Mouse (Mus musculus) MEL (cell line): ENCODE measurements around the gene Trim46. TPM values are rescaled to one million over a fixed set of nuclear protein-coding genes. Genes with fewer than 3 reads are reported as not detected.

Experiments
- DNase-seq: peaks from one replicate; pipeline ENCODE4 v3.0.0; 2011; ENCODE audit warnings: low read depth, low spot score
- H3K27ac ChIP-seq: 2 replicates; pipeline ENCODE4 v1.5.1; 2012; ENCODE audit warnings: low read depth, mild to moderate bottlenecking, control low read depth, low read length, moderate library complexity; ENCODE audit not compliant: control insufficient read depth
- H3K27me3 ChIP-seq, 2 experiments: fragments of 150-350 bp in 1 of 2; sonication (generic) in 1 of 2; 2 replicates each; pipeline ENCODE4 v1.6.1; 2012; ENCODE audit warnings: low read length in 2 of 2, mild to moderate bottlenecking in 2 of 2, improper control_type of control experiment in 1 of 2, moderate library complexity in 1 of 2; ENCODE audit not compliant: insufficient read depth in 2 of 2, control insufficient read depth in 1 of 2
- H3K36me3 ChIP-seq, 2 experiments: 2 replicates each; pipeline ENCODE4 v1.6.1; 2012 to 2014; ENCODE audit warnings: low read length in 2 of 2, improper control_type of control experiment in 1 of 2, inconsistent platforms in 1 of 2, mild to moderate bottlenecking in 1 of 2; ENCODE audit not compliant: insufficient read depth in 2 of 2, control insufficient read depth in 1 of 2
- H3K4me1 ChIP-seq, 2 experiments: fragments of 150-350 bp in 1 of 2; sonication (generic) in 1 of 2; 2 replicates each; pipeline ENCODE4 v1.6.1; 2012; ENCODE audit warnings: low read length in 2 of 2, improper control_type of control experiment in 1 of 2, mild to moderate bottlenecking in 1 of 2; ENCODE audit not compliant: insufficient read depth in 2 of 2, control insufficient read depth in 1 of 2
- H3K4me3 ChIP-seq, 2 experiments: fragments of 150-350 bp in 1 of 2; sonication (generic) in 1 of 2; 2 replicates each; pipeline ENCODE4 v1.5.1; 2012; ENCODE audit warnings: low read depth in 2 of 2, low read length in 2 of 2, mild to moderate bottlenecking in 2 of 2, moderate library complexity in 2 of 2, control low read depth in 1 of 2, improper control_type of control experiment in 1 of 2; ENCODE audit not compliant: control insufficient read depth in 1 of 2, insufficient read depth in 1 of 2
- H3K79me2 ChIP-seq: 2 replicates; pipeline ENCODE4 v1.6.1; 2012; ENCODE audit warnings: mild to moderate bottlenecking, low read length, moderate library complexity; ENCODE audit not compliant: control insufficient read depth, poor library complexity, insufficient read depth
- H3K9ac ChIP-seq: 2 replicates; pipeline ENCODE4 v1.6.1; 2012; ENCODE audit warnings: low read depth, mild to moderate bottlenecking, control low read depth, low read length, moderate library complexity; ENCODE audit not compliant: control insufficient read depth, poor library complexity, severe bottlenecking
- H3K9me3 ChIP-seq: fragments of 150-350 bp; sonication (generic); replicated peaks from 2 replicates; pipeline ENCODE4 v1.6.1; 2012; ENCODE audit warnings: mild to moderate bottlenecking, low read length, improper control_type of control experiment, moderate library complexity; ENCODE audit not compliant: insufficient read depth
- BHLHE40 ChIP-seq: IDR thresholded peaks from 2 replicates; pipeline ENCODE4 v1.6.1; 2012; ENCODE audit warnings: low read depth, mild to moderate bottlenecking, inconsistent platforms, low read length, improper control_type of control experiment, borderline replicate concordance
- CHD1 ChIP-seq: IDR thresholded peaks from 2 replicates; pipeline ENCODE4 v1.6.1; 2012; ENCODE audit warnings: low read depth, mild to moderate bottlenecking, inconsistent platforms, low read length, improper control_type of control experiment
- CHD2 ChIP-seq: IDR thresholded peaks from 2 replicates; pipeline ENCODE4 v1.6.1; 2011; ENCODE audit warnings: low read length, improper control_type of control experiment
- CTCF ChIP-seq, 3 experiments: IDR thresholded peaks in 2 of 3; conservative IDR thresholded peaks in 1 of 3; 2 replicates each; pipeline ENCODE4 v1.5.1; 2011 to 2012; ENCODE audit warnings: low read length in 3 of 3, low read depth in 2 of 3, mild to moderate bottlenecking in 2 of 3, improper control_type of control experiment in 1 of 3, inconsistent platforms in 1 of 3, mixed read lengths in 1 of 3, moderate library complexity in 1 of 3; ENCODE audit not compliant: control insufficient read depth in 1 of 3, insufficient read depth in 1 of 3, poor library complexity in 1 of 3, severe bottlenecking in 1 of 3
- ELF1 ChIP-seq: IDR thresholded peaks from 2 replicates; pipeline ENCODE4 v1.6.1; 2014; ENCODE audit warnings: low read depth, mild to moderate bottlenecking, inconsistent platforms, low read length, improper control_type of control experiment, moderate library complexity
- EP300 ChIP-seq, 2 experiments: IDR thresholded peaks; 2 replicates each; pipeline ENCODE4 v1.6.1; 2011; ENCODE audit warnings: improper control_type of control experiment in 2 of 2, low read length in 2 of 2, low read depth in 1 of 2, mild to moderate bottlenecking in 1 of 2
- GABPA ChIP-seq: IDR thresholded peaks from 2 replicates; pipeline ENCODE4 v1.6.1; 2012; ENCODE audit warnings: low read depth, mild to moderate bottlenecking, inconsistent platforms, low read length, improper control_type of control experiment, moderate library complexity
- GATA1 ChIP-seq: IDR thresholded peaks from 2 replicates; pipeline ENCODE4 v1.6.1; 2011; ENCODE audit warnings: low read depth, low read length, improper control_type of control experiment
- HCFC1 ChIP-seq: IDR thresholded peaks from 2 replicates; pipeline ENCODE4 v1.6.1; 2012; ENCODE audit warnings: low read depth, mild to moderate bottlenecking, inconsistent platforms, low read length, improper control_type of control experiment, moderate library complexity
- JUND ChIP-seq: IDR thresholded peaks from 2 replicates; pipeline ENCODE4 v1.6.1; 2011; ENCODE audit warnings: low read depth, mild to moderate bottlenecking, improper control_type of control experiment, low read length
- KAT2A ChIP-seq: conservative IDR thresholded peaks from 2 replicates; pipeline ENCODE4 v1.6.1; 2012; ENCODE audit warnings: low read depth, low read length, improper control_type of control experiment, inconsistent platforms
- MAFK ChIP-seq: IDR thresholded peaks from 2 replicates; pipeline ENCODE4 v1.6.1; 2011; ENCODE audit warnings: low read depth, mild to moderate bottlenecking, low read length, improper control_type of control experiment, borderline replicate concordance
- MAX ChIP-seq: IDR thresholded peaks from 2 replicates; pipeline ENCODE4 v1.6.1; 2011; ENCODE audit warnings: low read length, improper control_type of control experiment
- MXI1 ChIP-seq: IDR thresholded peaks from 2 replicates; pipeline ENCODE4 v1.6.1; 2011; ENCODE audit warnings: mild to moderate bottlenecking, low read depth, low read length, improper control_type of control experiment
- MYB ChIP-seq: IDR thresholded peaks from 2 replicates; pipeline ENCODE4 v1.6.1; 2011; ENCODE audit warnings: mild to moderate bottlenecking, low read depth, low read length, improper control_type of control experiment
- MYC ChIP-seq: IDR thresholded peaks from 2 replicates; pipeline ENCODE4 v1.6.1; 2011; ENCODE audit warnings: low read depth, mild to moderate bottlenecking, low read length, improper control_type of control experiment, moderate library complexity
- NELFE ChIP-seq: IDR thresholded peaks from 2 replicates; pipeline ENCODE4 v1.6.1; 2011; ENCODE audit warnings: low read depth, low read length, improper control_type of control experiment
- NRF1 ChIP-seq: IDR thresholded peaks from 2 replicates; pipeline ENCODE4 v1.6.1; 2014; ENCODE audit warnings: low read depth, mild to moderate bottlenecking, inconsistent platforms, low read length, improper control_type of control experiment, moderate library complexity; ENCODE audit not compliant: poor library complexity, insufficient read depth, severe bottlenecking
- POLR2A ChIP-seq, 2 experiments: IDR thresholded peaks; 2 replicates each; pipeline ENCODE4 v1.6.1; 2011 to 2012; ENCODE audit warnings: low read length in 2 of 2, mild to moderate bottlenecking in 2 of 2, control low read depth in 1 of 2, improper control_type of control experiment in 1 of 2, low read depth in 1 of 2, moderate library complexity in 1 of 2; ENCODE audit not compliant: control insufficient read depth in 1 of 2, insufficient read depth in 1 of 2, poor library complexity in 1 of 2
- POLR2AphosphoS2 ChIP-seq: IDR thresholded peaks from 2 replicates; pipeline ENCODE4 v1.6.1; 2011; ENCODE audit warnings: low read length, improper control_type of control experiment
- POLR2AphosphoS5 ChIP-seq: IDR thresholded peaks from 2 replicates; pipeline ENCODE4 v1.6.1; 2012; ENCODE audit warnings: low read depth, borderline replicate concordance, mild to moderate bottlenecking, inconsistent platforms, low read length, moderate library complexity, mixed read lengths
- RAD21 ChIP-seq: IDR thresholded peaks from 2 replicates; pipeline ENCODE4 v1.6.1; 2011; ENCODE audit warnings: mild to moderate bottlenecking, low read depth, low read length, improper control_type of control experiment
- RCOR1 ChIP-seq: IDR thresholded peaks from 2 replicates; pipeline ENCODE4 v1.6.1; 2012; ENCODE audit warnings: low read depth, mild to moderate bottlenecking, inconsistent platforms, low read length, improper control_type of control experiment
- SIN3A ChIP-seq: IDR thresholded peaks from 2 replicates; pipeline ENCODE4 v1.6.1; 2012; ENCODE audit warnings: low read length, improper control_type of control experiment, inconsistent platforms
- TAL1 ChIP-seq: IDR thresholded peaks from 2 replicates; pipeline ENCODE4 v1.6.1; 2012; ENCODE audit warnings: mild to moderate bottlenecking, inconsistent platforms, low read length, moderate library complexity, mixed read lengths
- UBTF ChIP-seq: IDR thresholded peaks from 2 replicates; pipeline ENCODE4 v1.6.1; 2012; ENCODE audit warnings: low read depth, mild to moderate bottlenecking, inconsistent platforms, low read length, improper control_type of control experiment, moderate library complexity, borderline replicate concordance; ENCODE audit not compliant: insufficient read depth
- USF1 ChIP-seq: IDR thresholded peaks from 2 replicates; pipeline ENCODE4 v1.6.1; 2014; ENCODE audit warnings: low read depth, mild to moderate bottlenecking, inconsistent platforms, low read length, improper control_type of control experiment, moderate library complexity
- USF2 ChIP-seq, 2 experiments: IDR thresholded peaks; 2 replicates each; pipeline ENCODE4 v1.6.1; 2011 to 2012; ENCODE audit warnings: improper control_type of control experiment in 2 of 2, low read length in 2 of 2, borderline replicate concordance in 1 of 2, inconsistent platforms in 1 of 2, low read depth in 1 of 2, mild to moderate bottlenecking in 1 of 2; ENCODE audit not compliant: insufficient read depth in 1 of 2
- ZC3H11A ChIP-seq: IDR thresholded peaks from 2 replicates; pipeline ENCODE4 v1.6.1; 2012; ENCODE audit warnings: low read depth, mild to moderate bottlenecking, inconsistent platforms, low read length, improper control_type of control experiment
- ZKSCAN1 ChIP-seq: IDR thresholded peaks from 2 replicates; pipeline ENCODE4 v1.6.1; 2012; ENCODE audit warnings: low read depth, mild to moderate bottlenecking, inconsistent platforms, low read length, improper control_type of control experiment, moderate library complexity
- ZMIZ1 ChIP-seq: IDR thresholded peaks from 2 replicates; pipeline ENCODE4 v1.6.1; 2012; ENCODE audit warnings: low read depth, mild to moderate bottlenecking, inconsistent platforms, low read length, improper control_type of control experiment, moderate library complexity
- polyA plus RNA-seq, 2 experiments: library from polyadenylated mRNA; stranded (reverse) in 1 of 2; unstranded in 1 of 2; fragments of >175 nt in 1 of 2; fragments of >200 nt in 1 of 2; gene quantifications; 2 replicates each; pipeline versions ENCODE4 v1.2.1 to v1.2.4; 2012; ENCODE audit warnings: low replicate concordance in 2 of 2, low read depth in 1 of 2; ENCODE audit not compliant: insufficient read length in 2 of 2, insufficient read depth in 1 of 2, missing spikeins in 1 of 2
- total RNA-seq: library from RNA; depleted of rRNA; stranded (reverse); fragments of 300-350 nt; gene quantifications from 2 replicates; pipeline ENCODE4 v1.2.3, GENCODE M21; 2012

Gene Trim46
- total and polyA plus RNA-seq, 3 experiments = 3.3 to 7.7 TPM; not detected in 1

GRCm38 (mm10) chr3:89247466-89247865 lies 1.4 kb upstream of the Trim46 start:
- peaks cover 7 to 25% of the 10 kb centered on the region in 2 experiments; a peak in 3 of 4 replicates for H3K36me3 ChIP-seq
- TF ChIP-seq HCFC1 = no peak
- TF ChIP-seq POLR2A (IDR thresholded peaks at IDR 0.05; ENCODE audit: control insufficient read depth in 1 of 2, insufficient read depth in 1 of 2, low read depth in 1 of 2, low read length in 2 of 2, poor library complexity in 1 of 2) = peak in 1 of 2 experiments; percentile 16; a peak in 1 of 4 replicates
- TF ChIP-seq POLR2AphosphoS2 = no peak
- peaks cover 17 to 28% of the 10 kb centered on the region in 2 experiments; a peak in 3 of 4 replicates for H3K4me1 ChIP-seq
- H3K79me2 ChIP-seq = peaks cover 17% of the 10 kb centered on the region
- peak overlapping the region; percentile 72 to 84 for H3K4me3 ChIP-seq
- peak overlapping the region; percentile 99 for H3K9ac ChIP-seq
- H3K27ac ChIP-seq = peak overlapping the region; percentile 98
- DNase-seq = peak; percentile 39
- H3K27me3 ChIP-seq = no peaks in the 10 kb centered on the region; a peak in 1 of 4 replicates
- no peaks in the 10 kb centered on the region for H3K9me3 ChIP-seq

GRCm38 (mm10) chr3:89245688-89246171 lies 379 bp downstream of the Trim46 start, which contains the start of gene Krtcap2:
TSS of gene Krtcap2 (plus strand) at chr3:89245966.
- H3K4me3 ChIP-seq = peak within 1 kb of the TSS; percentile 84 to 89
- peak; percentile 94 for DNase-seq
- H3K9ac ChIP-seq = peak within 1 kb of the TSS; percentile 99
- H3K4me1 ChIP-seq = peaks cover 15 to 16% of the 10 kb centered on the region in 2 experiments; a peak in 3 of 4 replicates
- H3K27me3 ChIP-seq = no peaks in the 10 kb centered on the region
- H3K27ac ChIP-seq = peak within 1 kb of the TSS; percentile 98
- no peaks in the 10 kb centered on the region for H3K9me3 ChIP-seq
- peaks cover 7 to 16% of the 10 kb centered on the region in 2 experiments; a peak in 3 of 4 replicates for H3K36me3 ChIP-seq
- H3K79me2 ChIP-seq = peaks cover 17% of the 10 kb centered on the region
- TF ChIP-seq TAL1 = no peak
- TF ChIP-seq RCOR1 = 0 out of 2 replicates have a peak, but pooled peaks have one; percentile 13
- no peak for TF ChIP-seq ELF1
- no peak for TF ChIP-seq GATA1
- peak; percentile 19; the same call in 1 of the 2 replicates for TF ChIP-seq SIN3A
- no peak for TF ChIP-seq UBTF
- TF ChIP-seq MYC = peak; percentile 86
- TF ChIP-seq BHLHE40 = no peak
- TF ChIP-seq ZC3H11A = no peak
- 0 out of 2 replicates have a peak, but pooled peaks have one; percentile 70 for TF ChIP-seq CHD1
- TF ChIP-seq ZMIZ1 = no peak
- TF ChIP-seq JUND = no peak
- peak; percentile 85 for TF ChIP-seq USF1
- no peak for TF ChIP-seq POLR2AphosphoS5
- peak; percentile 98 for TF ChIP-seq MAX
- no peak for TF ChIP-seq KAT2A
- no peak for TF ChIP-seq GABPA
- no peak for TF ChIP-seq EP300 (IDR thresholded peaks at IDR 0.05; ENCODE audit: low read depth in 1 of 2, low read length in 2 of 2)
- TF ChIP-seq RAD21 = no peak
- no peak for TF ChIP-seq POLR2AphosphoS2
- TF ChIP-seq CTCF (IDR thresholded peaks at IDR 0.05 in 2 of 3, conservative IDR thresholded peaks at IDR 0.05 in 1 of 3; ENCODE audit: control insufficient read depth in 1 of 3, insufficient read depth in 1 of 3, low read depth in 2 of 3, low read length in 3 of 3, poor library complexity in 1 of 3, severe bottlenecking in 1 of 3) = no peak; a peak in 1 of 6 replicates
- peak in 1 of 2 experiments; percentile 44; a peak in 1 of 4 replicates for TF ChIP-seq USF2 (IDR thresholded peaks at IDR 0.05; ENCODE audit: borderline replicate concordance in 1 of 2, insufficient read depth in 1 of 2, low read depth in 1 of 2, low read length in 2 of 2)
- no peak; the same call in 1 of the 2 replicates for TF ChIP-seq NELFE
- no peak for TF ChIP-seq MYB
- TF ChIP-seq CHD2 = no peak
- TF ChIP-seq MAFK = no peak
- no peak for TF ChIP-seq ZKSCAN1
- peak; percentile 98 for TF ChIP-seq NRF1
- peak; percentile 82 for TF ChIP-seq MXI1
